Mouse (Mus musculus) hindbrain, embryonic 14.5 days (tissue): Measurements from ENCODE around the gene P2rx3. TPM values are rescaled to one million over a fixed set of nuclear protein-coding genes. Genes with fewer than 3 reads are reported as not detected.

Experiments
- ATAC-seq: fragments of 200-750 bp; cut with Nextera tagmentation; 2 replicates; pipeline ENCODE4 v1.8.0; 2017; ENCODE audit warnings: moderate number of reproducible peaks, mild to moderate bottlenecking, moderate TSS enrichment, moderate library complexity; ENCODE audit not compliant: low FRiP score
- DNase-seq: peaks from one replicate; pipeline ENCODE4 v3.0.0-alpha.2; 2015; ENCODE audit warnings: low spot score
- H3K27ac ChIP-seq: fragments of 300-500 bp; sonication (generic); 2 replicates; pipeline ENCODE4 v1.5.1; 2014; ENCODE audit warnings: mild to moderate bottlenecking, moderate library complexity
- H3K27me3 ChIP-seq: fragments of 300-500 bp; sonication (generic); 2 replicates; pipeline ENCODE4 v1.6.1; 2014; ENCODE audit warnings: mild to moderate bottlenecking, low read length, mixed read lengths; ENCODE audit not compliant: control insufficient read depth, insufficient read depth
- H3K36me3 ChIP-seq: fragments of 300-500 bp; sonication (generic); replicated peaks from 2 replicates; pipeline ENCODE4 v1.6.1; 2014; ENCODE audit not compliant: control insufficient read depth, insufficient read depth
- H3K4me1 ChIP-seq: fragments of 300-500 bp; sonication (generic); replicated peaks from 2 replicates; pipeline ENCODE4 v1.6.1; 2014; ENCODE audit warnings: antibody characterized with exemption, low read length, mixed read lengths; ENCODE audit not compliant: control insufficient read depth, insufficient read depth
- H3K4me2 ChIP-seq: fragments of 300-500 bp; sonication (generic); replicated peaks from 2 replicates; pipeline ENCODE4 v1.6.1; 2014; ENCODE audit warnings: mild to moderate bottlenecking, moderate library complexity
- H3K4me3 ChIP-seq: fragments of 300-500 bp; sonication (generic); replicated peaks from 2 replicates; pipeline ENCODE4 v1.5.1; 2014; ENCODE audit warnings: mild to moderate bottlenecking, low read length
- H3K9ac ChIP-seq: fragments of 300-500 bp; sonication (generic); 2 replicates; pipeline ENCODE4 v1.6.1; 2014
- H3K9me3 ChIP-seq: fragments of 300-500 bp; sonication (generic); 2 replicates; pipeline ENCODE4 v1.6.1; 2016; ENCODE audit warnings: low read length; ENCODE audit not compliant: control insufficient read depth
- WGBS: fragments of 180-500 bp; shearing (Covaris S2); extraction: QIAGEN DNeasy Blood & Tissue Kit; methylation state at CpG from one replicate; pipeline ENCODE4 v1.1.7; 2014; 5-methylcytosine and 5-hydroxymethylcytosine counted together
- polyA plus RNA-seq: library from polyadenylated mRNA; unstranded; fragments of >200 nt; fragmentation: Nextera tagmentation; extraction: Ambion mirVana; gene quantifications from 2 replicates; pipeline ENCODE4 v1.2.1, GENCODE M21; 2014

Gene P2rx3
- polyA plus RNA-seq, 1 experiment from 2014 or later = 2.9 TPM

DNA sequence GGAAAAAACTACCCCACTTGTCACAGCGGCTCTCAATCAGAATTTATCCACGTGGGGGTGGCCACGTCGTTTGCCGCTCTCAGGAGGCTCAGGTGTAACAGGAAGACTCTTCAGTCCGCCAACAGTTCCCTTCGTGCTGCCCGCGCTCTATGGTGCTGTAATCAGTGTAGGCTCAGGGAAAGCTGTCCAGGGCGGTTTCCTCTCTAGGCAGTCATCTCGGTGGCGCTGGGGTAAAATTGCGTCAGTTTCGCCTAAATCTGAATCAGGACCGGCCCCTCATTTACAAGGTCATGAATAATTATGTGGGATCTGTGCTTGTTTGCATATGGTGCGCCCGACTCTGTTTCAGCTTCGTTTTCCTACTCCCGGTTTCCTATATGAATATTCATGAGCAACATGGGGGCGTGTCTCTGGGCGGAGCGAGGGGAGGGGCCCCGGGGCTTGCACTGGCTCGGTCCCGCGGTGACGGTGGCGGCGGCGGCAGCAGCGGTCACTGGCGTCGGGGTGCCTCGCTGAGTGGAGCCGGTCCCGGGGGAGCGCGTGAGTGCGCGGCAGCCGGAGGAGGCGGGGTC is 10.4 kb upstream of the P2rx3 start, which contains the start of gene Tnks1bp1:
Gene Tnks1bp1, plus strand, starts transcription at position 427 of the 572 bp plus-strand sequence.
- DNase-seq (peak; percentile 89), ATAC-seq (peak; percentile 90)
- peak within 1 kb of the TSS; percentile 74 for H3K9ac ChIP-seq
- peak within 1 kb of the TSS; percentile 65 for H3K4me2 ChIP-seq
- H3K36me3 ChIP-seq = peaks cover 61% of the 10 kb centered on the region
- peak within 1 kb of the TSS; percentile 74 for H3K4me3 ChIP-seq
- no peaks in the 10 kb centered on the region for H3K27me3 ChIP-seq
- no peaks in the 10 kb centered on the region for H3K9me3 ChIP-seq
- peak within 1 kb of the TSS; percentile 90 for H3K27ac ChIP-seq
- WGBS = 1% methylated on average over 42 of the region's 42 CpGs
- peaks cover 34% of the 10 kb centered on the region for H3K4me1 ChIP-seq

- ATAC-seq (no peak), DNase-seq (no peak)
- Histone ChIP-seq H3K9me3 (no peaks in the 10 kb centered on the region), H3K27ac (peak overlapping the region; percentile 90), H3K36me3 (peaks cover 61% of the 10 kb centered on the region), H3K4me2 (peak overlapping the region; percentile 65), H3K27me3 (no peaks in the 10 kb centered on the region), H3K9ac (peak overlapping the region; percentile 74), H3K4me1 (peaks cover 34% of the 10 kb centered on the region), H3K4me3 (peak overlapping the region; percentile 74)
- 65% methylated on average over 10 of the region's 10 CpGs for WGBS
Observed at GRCm38 (mm10) chr2:85047081-85047480, 9.8 kb upstream of the P2rx3 start.

DNA sequence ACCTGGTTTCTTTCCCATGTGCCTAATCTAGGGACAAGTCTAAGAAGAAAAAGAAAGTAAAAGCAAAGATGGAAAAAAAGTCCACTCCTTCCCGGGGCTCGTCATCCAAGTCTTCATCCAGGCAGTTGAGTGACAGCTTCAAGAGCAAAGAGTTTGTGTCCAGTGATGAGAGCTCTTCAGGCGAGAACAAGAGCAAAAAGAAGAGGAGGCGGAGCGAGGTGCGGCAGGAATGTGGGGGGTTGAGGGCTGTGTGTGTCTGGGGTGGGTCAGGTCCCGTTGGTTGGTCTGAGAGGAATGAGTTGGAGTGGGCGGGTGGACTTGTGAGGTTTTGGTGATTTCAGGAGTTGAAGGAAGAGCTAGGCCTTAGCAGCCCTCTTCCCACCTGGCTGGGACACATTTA is 9.0 kb upstream of the P2rx3 start:
- Histone ChIP-seq H3K36me3 (peaks cover 61% of the 10 kb centered on the region), H3K9me3 (no peaks in the 10 kb centered on the region), H3K27me3 (no peaks in the 10 kb centered on the region), H3K9ac (no peak overlapping the region), H3K27ac (no peak overlapping the region), H3K4me2 (no peak overlapping the region), H3K4me3 (no peak overlapping the region), H3K4me1 (peaks cover 34% of the 10 kb centered on the region)
- no peak for DNase-seq
- 77% methylated on average over 8 of the region's 8 CpGs for WGBS
- no peak for ATAC-seq

DNA sequence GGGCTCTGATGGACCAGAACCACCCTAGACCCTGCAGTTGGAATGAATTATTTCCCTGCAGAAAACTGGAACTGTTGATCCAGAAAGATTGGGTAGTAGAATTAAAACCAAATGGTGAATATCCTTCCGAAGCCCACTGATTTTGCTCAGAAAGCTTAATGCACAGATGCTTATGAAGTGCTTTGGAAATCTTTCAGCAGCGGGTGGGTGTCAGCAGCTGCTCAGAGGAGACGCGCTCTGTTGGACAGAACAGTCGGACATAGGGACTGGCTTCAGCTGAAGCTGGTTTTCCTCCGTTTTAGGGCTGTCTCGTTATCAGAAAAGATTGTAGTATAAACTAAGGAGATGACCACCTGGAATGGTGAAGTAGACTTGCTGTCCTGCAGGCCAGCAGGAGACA is 6.4 kb upstream of the P2rx3 start:
- WGBS = 98% methylated on average over 7 of the region's 7 CpGs
- no peaks in the 10 kb centered on the region for H3K27me3 ChIP-seq
- no peaks in the 10 kb centered on the region for H3K9me3 ChIP-seq
- no peak overlapping the region for H3K4me2 ChIP-seq
- H3K9ac ChIP-seq = no peak overlapping the region
- peaks cover 79% of the 10 kb centered on the region for H3K36me3 ChIP-seq
- DNase-seq = no peak
- no peak overlapping the region for H3K4me3 ChIP-seq
- peaks cover 10% of the 10 kb centered on the region for H3K4me1 ChIP-seq
- ATAC-seq = no peak
- no peak overlapping the region for H3K27ac ChIP-seq

- peak overlapping the region; percentile 92 for H3K9ac ChIP-seq
- no peak for ATAC-seq
- 85% methylated on average over 13 of the region's 13 CpGs for WGBS
Observed at GRCm38 (mm10) chr2:85038336-85038735, 1.1 kb upstream of the P2rx3 start.

GRCm38 (mm10) chr2:85036507-85037046 is 685 bp downstream of the P2rx3 start:
- H3K9me3 ChIP-seq = no peaks in the 10 kb centered on the region
- peaks cover 16% of the 10 kb centered on the region for H3K4me1 ChIP-seq
- H3K27ac ChIP-seq = peak overlapping the region; percentile 71
- 10% methylated on average over 11 of the region's 11 CpGs for WGBS
- H3K36me3 ChIP-seq = peaks cover 21% of the 10 kb centered on the region
- no peaks in the 10 kb centered on the region for H3K27me3 ChIP-seq
- H3K4me2 ChIP-seq = peak overlapping the region; percentile 89
- ATAC-seq = peak; percentile 38
- H3K9ac ChIP-seq = peak overlapping the region; percentile 92
- peak overlapping the region; percentile 69 for H3K4me3 ChIP-seq
- DNase-seq = no peak

More at GRCm38 (mm10) chr2:85038336-85038735, 1.1 kb upstream of the P2rx3 start:
- peak overlapping the region; percentile 69 for H3K4me3 ChIP-seq
- no peaks in the 10 kb centered on the region for H3K27me3 ChIP-seq
- peaks cover 16% of the 10 kb centered on the region for H3K4me1 ChIP-seq
- no peak overlapping the region for H3K27ac ChIP-seq
- H3K9me3 ChIP-seq = no peaks in the 10 kb centered on the region
- peaks cover 39% of the 10 kb centered on the region for H3K36me3 ChIP-seq
- H3K4me2 ChIP-seq = peak overlapping the region; percentile 89
- DNase-seq = no peak

- Histone ChIP-seq H3K4me1 (peaks cover 16% of the 10 kb centered on the region), H3K4me3 (no peak overlapping the region), H3K27ac (no peak overlapping the region), H3K4me2 (no peak overlapping the region), H3K9me3 (no peaks in the 10 kb centered on the region), H3K9ac (no peak overlapping the region), H3K27me3 (no peaks in the 10 kb centered on the region), H3K36me3 (no peaks in the 10 kb centered on the region)
- no peak for DNase-seq
- ATAC-seq = no peak
- WGBS = 78% methylated on average over 7 of the region's 7 CpGs
Observed at GRCm38 (mm10) chr2:85034169-85034568, 3.1 kb downstream of the P2rx3 start.

DNA sequence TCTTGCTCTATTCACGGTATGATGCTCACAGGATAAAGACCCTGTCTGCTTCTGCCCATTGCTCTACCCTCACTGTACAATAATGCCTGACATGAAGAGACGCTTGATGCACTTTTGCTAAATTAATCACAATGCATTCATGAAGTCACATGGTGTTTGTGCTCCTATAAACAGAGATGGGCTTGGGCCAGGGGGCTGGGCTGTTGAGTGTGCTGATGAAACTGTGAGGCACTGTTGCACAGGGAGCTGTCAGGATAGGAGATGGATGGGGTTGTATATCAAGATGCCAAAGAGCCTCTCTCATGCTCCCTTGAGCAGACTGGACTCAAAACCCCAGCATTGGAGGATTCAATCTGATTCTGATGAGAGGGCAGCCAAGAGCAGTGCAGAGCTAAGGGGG is 4.1 kb downstream of the P2rx3 start:
- WGBS = 79% methylated on average over 2 of the region's 2 CpGs
- H3K9me3 ChIP-seq = no peaks in the 10 kb centered on the region
- H3K36me3 ChIP-seq = no peaks in the 10 kb centered on the region
- no peaks in the 10 kb centered on the region for H3K27me3 ChIP-seq
- no peak overlapping the region; the same call in 1 of the 2 replicates for H3K9ac ChIP-seq
- H3K4me1 ChIP-seq = peaks cover 13% of the 10 kb centered on the region
- no peak overlapping the region for H3K4me3 ChIP-seq
- no peak overlapping the region for H3K27ac ChIP-seq
- ATAC-seq (no peak), DNase-seq (no peak)
- H3K4me2 ChIP-seq = no peak overlapping the region

DNA sequence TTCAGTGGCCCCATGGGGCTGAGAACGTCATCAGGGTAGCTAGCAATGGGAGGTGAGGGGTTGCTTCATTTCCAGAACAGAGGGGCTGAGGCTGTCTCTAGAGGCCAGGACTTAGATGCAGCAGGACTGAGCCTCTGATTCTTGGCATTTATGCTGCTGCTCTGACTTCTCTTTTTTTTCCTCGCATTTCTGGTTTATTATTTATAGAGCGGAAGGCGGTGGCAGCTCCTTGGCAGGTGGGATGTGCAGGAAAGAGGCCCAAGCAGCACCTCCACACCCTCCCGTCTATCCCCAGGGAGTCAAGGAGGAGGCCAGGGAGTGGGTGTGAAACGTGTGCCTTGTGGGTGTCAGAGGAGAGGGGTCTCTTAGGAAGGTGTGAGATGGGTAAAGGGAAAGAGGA is 6.3 kb downstream of the P2rx3 start:
- Histone ChIP-seq H3K4me1 (peaks cover under 1% of the 10 kb centered on the region; the same call in 1 of the 2 replicates), H3K27me3 (no peaks in the 10 kb centered on the region), H3K9ac (no peak overlapping the region), H3K27ac (no peak overlapping the region), H3K36me3 (no peaks in the 10 kb centered on the region), H3K4me2 (no peak overlapping the region), H3K4me3 (no peak overlapping the region), H3K9me3 (no peaks in the 10 kb centered on the region)
- DNase-seq = no peak
- WGBS = 67% methylated on average over 6 of the region's 6 CpGs
- no peak for ATAC-seq
